Mouse (Mus musculus) kidney, adult 8-10 months (tissue): ENCODE data around the gene Apoh.

Source experiments
- DNase-seq, 2 experiments: peaks; one replicate each; pipeline ENCODE4 v3.0.0; 2022

Apoh gene

DNA sequence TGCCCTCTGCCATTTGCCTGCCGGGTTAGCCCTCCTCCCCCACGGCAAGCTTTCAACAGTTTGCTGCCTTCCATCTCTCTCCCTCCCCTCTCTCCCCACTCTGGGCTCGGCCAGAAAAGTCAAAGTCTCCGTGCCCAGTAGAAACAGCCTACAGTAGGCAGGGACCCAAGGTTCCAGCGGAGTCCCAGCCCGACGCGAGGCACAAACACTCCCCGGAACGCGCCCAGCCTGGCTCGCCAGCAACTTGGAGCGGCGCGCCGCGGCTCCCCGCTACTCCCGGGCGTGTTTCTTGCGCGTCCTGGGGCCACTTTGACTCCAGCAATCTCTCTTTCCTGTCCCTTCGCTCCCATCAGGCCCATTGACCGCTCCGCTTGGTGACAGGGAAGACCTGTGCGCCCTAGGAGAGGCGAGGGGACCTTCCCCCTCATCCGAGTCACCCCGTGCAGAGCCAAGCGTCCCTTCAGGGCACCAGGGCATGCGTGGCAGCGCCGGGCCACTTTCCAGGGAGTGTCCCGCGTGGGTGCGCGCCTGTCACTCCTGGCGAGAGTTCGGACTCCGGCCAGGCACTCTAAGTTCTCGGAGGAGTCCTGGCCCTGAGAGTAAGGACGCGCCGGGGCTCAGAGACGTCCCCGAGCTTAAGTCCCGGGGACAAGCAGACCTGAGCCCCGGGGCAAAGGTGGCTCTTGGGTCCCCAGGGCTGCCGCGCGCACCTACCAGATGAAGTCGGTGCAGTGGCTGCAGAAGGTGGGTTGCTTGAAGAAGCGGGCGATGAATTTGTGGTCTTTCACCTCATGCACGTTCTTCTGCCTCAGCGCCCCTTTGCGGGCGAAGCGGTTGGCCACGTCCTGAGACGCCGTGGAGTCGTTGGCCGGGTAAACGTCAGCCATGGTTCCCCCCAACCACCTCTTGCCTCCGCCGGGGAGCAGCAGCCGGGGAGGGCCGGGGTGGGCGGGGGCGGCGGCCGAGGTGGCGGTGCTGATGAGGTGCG lies at the start of gene Apoh:
Apoh (plus strand) TSS at position 574 of the 988 bp plus-strand sequence.
- DNase-seq: peak; percentile 33 to 43

DNA sequence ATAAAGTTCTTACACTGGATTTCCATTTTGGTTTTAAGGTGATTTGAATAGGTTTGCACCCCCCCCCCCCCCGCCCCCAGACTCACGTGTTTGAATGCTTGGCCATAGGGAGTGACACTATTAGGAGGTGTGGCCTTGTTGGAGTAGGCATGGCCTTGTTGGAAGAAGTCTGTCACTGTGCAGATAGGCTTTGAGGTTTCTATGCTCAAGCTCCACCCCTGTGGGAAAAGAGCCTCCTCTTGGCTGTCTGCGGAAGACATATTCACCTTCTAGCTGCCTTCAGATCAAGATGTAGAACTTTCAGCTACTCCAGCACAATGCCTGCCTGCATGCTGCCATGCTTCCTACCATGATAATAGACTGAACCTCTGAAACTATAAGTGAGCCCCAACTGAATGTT lies 49.3 kb upstream of the Apoh start:
- no peak for DNase-seq

DNA sequence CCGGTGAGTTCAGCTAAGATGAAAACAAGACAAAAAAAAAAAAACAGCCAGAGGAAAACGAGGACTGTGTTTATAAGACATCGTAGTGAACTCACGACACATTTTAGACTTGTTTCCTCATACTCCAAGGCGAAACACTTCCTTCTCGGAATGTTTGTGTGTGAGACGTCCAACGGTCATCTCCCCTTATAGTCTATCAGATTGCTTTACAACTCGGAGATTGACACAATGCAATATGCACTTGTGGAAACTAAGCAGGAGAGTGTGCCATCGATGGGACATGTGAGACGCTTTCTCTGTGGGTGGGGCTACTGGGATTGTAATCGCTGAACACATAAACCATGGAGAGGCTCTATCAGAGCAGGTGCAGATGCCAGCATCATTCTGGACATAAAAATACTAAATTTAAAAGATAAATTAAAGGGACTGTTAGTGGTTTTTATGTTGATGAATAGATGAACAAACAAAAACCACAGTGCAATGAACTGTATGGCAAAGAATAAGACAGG lies 48.8 kb upstream of the Apoh start:
- no peak for DNase-seq

DNA sequence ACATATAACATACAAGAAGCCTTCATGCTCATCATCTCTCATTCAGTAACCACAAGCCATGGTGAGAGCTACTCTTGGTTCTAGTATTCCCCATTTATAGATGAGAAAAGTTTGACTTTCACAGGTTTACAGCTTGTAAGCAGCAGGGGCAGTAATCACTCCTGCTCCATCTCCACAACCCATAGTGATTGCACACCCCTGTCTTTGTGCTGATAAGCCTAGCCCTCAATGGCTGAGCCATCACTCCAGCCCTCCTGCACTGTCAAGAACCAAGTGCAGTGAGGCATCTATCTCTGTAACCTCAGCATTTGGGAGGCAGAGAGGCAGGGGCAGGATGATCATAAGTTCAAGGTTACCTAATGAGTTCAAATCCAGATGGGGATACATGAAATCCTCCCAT lies 47.8 kb upstream of the Apoh start:
- no peak for DNase-seq

DNA sequence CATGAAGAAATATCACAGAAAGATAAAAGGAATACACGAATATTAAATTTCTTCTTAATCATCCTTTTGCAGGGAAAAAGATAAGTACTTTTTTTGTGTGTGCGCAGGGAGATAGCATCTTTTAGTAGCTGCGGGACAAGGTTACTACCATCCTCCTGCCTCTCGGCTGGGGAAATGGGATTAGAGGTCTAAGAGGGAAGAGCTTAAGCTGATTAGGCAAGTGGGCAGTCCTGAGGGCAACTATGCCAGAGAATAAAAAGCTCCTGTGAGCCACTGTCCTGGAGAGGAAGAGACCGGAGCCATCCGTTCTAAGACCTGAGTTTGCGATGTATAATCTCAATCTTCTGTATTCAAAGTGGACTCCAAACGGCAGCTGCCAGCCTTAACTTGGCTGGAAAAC lies 45.2 kb upstream of the Apoh start:
- no peak for DNase-seq

DNA sequence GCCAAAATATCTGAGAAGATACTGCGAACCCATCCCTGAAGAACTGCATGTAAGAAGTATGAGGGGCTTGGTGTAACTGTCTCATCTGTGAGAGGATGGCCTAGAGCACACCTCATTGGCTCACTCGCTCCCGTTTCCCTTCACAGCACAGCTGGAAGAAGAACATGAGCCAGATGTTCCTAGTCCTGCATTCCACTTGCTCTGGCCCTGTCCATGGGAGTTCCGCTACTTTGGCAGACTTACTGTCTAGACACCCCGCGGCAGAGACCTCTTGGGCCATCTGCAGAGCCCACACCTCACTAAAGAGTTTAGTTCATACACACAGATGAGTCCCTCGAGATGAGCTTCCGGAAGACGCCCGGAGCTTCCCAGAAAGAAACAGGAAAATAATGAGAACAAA lies 43.2 kb upstream of the Apoh start:
- no peak for DNase-seq

DNA sequence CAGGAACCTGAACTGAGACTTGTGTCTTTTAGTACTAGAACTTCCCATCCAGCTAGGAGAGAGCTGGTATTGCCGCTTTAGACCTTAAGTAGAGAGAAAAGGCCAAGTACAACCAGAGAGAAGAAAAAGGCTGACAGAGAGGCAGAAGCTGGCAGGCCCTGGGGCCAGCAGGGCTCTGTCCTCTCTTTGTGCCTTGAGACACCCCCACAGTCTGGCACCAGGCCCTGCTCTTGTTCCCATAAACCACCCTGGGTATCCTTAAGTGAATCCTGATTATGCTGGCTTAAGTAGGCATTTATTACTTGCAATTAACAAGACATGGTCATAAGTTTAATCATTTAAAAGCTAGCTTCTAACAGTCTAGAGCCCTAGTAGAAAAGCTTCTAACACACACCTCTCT lies 42.7 kb upstream of the Apoh start:
- DNase-seq: no peak

DNA sequence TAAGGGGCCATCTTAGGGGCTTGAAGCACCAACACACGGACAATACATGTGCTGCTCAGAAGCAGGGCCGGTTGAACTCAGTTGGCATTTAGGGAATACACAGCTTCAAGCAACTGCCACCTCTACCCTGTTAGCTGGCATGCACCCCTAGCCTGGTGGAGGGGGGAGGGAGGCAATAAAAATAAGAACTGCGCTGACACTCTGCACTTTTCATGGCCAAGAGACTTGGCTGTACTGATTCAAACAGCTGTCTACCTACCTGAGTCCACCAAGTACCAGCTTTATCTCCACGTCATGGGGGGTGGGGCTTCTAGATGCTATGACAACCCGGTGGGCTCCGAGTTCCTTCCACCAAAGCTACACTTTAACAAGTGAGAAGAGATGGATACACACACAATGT lies 42.1 kb upstream of the Apoh start:
- no peak for DNase-seq

DNA sequence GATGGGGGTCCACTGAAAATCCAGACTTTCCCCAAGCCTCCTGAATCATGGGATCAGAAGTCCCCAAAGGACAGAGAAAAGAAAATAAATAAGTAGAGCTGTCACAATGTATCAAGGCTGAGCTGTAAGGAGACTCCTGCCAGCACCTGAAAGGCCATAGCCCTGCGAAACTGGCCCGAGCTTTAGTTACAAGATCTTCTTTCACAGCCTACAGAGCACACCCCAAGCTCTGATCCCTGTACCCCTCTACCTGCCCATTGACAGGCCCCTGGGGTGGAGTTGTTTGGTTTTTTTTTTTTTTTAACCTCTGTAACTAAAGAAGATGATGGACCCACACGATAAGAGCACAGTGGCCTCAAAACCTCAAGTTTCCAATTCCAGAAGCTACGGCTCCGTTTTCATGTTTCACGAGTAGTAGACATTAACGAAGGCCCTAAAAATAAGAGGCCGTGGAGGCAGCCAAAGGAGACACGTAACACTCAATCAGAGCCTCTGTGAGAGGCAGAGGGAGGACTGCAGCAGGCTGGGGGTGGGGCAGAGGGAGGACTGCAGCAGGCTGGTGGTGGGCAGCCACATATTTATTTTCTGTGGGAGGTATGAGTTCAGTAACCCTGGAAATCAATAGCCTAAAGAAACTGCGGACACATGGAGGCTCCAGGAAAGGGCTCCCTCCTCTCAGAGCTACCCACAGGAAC lies 41.2 kb upstream of the Apoh start:
- DNase-seq: no peak

DNA sequence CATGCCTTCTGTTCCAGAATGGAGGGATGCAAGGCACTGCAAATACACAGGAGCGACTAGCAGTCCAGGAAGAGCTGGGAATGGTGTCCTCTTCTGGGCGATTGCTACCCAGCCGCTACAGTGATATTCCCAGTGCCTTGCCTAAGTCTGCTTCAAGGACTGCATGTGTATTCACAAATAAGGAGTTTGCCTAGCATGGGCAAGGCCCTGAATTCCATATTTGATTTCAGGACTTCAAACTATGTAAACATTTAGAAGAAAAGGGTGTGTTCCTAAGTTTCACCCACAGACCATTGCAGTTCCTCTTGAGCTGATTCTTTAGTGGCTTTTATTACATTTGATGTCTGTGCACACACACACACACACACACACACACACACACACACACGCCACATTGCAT lies 39.4 kb upstream of the Apoh start:
- DNase-seq: no peak

DNA sequence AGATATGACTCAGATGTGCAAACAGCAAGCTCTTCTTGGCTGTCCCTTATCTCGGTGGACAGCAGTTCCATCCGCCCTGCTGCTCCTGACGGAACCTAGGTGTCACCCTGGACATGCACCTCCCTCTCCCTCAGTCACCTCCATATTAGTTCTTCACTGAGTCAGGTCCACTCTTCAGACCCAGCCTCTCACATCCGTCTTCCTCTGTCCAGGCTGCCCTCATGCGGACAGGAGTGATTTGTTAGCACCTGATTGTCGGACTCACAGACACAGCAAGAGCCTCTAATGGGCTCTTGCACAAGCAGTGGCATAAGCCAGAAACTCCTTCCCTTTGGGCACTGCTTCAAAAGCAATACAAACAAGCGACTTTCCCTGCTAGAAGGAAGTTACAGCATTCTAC lies 35.9 kb upstream of the Apoh start:
- no peak for DNase-seq

DNA sequence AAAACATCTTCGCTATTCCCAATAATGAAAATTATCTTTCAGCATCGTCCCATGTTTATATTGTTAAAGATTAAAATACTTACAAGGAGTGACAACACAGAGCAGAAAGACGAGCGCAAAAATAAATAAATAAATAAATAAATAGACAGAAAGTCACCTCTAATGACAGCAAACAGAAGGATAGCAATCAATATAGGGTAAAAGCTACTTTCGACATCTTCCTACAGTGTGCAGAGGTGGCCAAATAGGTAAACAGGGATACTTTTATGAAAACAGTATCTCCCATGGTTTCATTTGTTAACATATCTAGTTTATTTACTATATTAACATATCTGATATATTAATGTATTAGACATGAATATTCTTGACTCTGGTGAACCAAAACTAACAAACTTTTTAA lies 34.9 kb upstream of the Apoh start:
- DNase-seq: no peak

DNA sequence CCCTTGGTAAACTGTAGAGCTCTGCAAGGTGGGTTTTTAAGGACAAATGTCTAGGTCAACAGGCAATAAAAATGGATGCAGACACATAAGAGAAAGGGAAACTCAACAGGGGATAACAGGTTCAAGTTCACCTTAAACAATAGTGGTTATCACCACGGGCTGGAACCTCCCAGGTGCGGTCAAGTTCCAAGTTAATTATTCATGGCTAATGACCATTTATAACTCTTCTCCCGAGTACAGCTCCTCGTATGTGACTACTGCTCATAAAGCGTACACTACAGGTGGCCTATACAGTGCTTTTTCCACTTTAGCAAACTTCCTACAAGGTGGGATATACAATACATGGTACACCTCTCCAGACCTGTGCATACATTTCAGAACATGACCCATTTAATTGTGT lies 33.4 kb upstream of the Apoh start:
- peak; percentile 12 to 21 for DNase-seq

DNA sequence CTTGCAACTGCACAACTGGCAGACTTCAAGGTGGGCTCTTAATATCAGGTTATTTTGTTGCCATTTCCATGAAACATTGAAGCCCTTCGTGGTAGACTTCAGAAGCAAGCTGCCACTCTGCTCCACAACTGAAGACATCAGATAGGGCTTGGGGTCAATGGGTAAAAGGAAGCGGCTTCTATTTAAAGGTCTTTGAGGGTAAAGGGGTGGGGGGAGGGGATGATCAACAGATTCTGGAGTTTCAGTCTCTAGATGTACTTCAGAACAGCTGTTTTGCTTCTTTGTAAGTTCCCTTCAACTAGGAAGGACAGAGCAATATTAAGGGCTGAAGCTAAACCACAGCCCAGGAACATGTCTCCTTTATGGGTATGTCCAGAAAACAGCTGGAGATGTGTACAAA lies 31.2 kb upstream of the Apoh start:
- DNase-seq: no peak

DNA sequence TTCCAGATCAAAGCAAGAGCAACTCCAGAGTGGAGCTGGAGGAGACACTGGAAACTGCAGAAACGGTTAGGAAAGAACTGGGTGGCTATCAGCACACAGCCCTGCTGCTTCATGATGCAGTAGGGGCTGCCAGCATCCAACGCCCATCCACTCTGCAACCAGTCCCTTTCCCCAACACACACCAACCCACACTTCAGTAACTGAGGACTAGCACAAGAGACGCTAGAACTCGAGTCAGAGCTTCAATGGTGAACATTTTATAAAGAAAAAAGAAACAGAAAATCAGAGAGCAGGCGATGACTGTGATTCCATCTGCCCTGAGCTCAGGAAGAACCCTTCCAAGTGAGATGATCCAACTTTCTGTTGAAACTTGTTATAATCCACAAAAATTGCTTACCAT lies 30.6 kb upstream of the Apoh start:
- DNase-seq: no peak

DNA sequence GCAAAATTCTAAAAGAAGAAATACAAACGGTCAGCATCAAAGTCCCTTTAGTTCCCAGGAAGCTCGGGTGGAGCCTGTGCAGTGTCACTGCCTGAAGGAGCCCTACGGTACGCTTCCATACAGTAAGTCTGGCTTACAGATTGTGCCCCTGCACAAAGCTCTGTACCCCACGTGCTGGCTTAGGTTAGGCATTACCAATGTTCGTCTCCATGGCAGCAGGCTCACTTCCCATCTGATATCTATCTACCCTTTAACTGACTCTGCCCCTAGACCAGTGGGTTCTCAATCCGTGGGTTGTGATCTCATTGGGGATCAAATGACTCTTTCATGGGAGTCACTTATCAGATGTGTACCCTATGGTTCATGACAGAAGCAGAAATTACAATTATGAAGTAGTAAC lies 27.4 kb upstream of the Apoh start:
- DNase-seq: no peak

DNA sequence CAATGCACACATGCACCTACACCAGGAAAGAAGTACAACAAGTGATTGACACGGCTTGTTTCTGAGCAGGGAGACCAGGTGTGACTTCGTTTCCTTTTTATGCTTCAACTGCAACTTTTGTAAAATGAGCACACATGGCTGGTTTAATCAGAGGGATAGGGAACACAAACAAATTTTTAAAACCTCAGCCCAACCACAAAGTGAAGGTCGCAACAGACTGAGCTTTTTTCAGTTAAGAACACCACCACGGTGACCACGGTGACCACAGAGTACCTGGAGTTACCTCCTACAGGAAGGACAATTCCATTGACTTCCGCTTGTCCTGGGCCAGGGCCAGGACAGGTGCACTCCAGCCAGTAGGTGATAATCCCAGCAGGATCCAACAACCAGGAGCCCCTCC lies 25.3 kb upstream of the Apoh start:
- no peak for DNase-seq

DNA sequence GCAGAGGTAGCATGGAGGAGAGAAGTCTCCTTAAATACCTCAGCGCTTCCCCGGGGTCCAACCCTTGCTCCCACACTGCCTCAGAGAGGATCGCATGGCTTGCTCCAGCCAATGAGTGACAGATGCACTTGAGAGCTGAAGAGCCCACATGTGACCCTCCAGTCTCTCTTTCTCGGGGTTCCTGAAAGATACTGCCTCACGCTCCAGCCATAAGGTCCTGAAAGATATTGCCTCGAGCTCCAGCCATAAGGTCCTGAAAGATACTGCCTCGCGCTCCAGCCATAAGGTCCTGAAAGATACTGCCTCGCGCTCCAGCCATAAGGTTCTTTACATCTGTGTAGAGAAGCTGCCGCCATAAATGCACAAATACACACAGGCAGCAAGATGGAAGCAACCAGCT lies 24.0 kb upstream of the Apoh start:
- no peak for DNase-seq

DNA sequence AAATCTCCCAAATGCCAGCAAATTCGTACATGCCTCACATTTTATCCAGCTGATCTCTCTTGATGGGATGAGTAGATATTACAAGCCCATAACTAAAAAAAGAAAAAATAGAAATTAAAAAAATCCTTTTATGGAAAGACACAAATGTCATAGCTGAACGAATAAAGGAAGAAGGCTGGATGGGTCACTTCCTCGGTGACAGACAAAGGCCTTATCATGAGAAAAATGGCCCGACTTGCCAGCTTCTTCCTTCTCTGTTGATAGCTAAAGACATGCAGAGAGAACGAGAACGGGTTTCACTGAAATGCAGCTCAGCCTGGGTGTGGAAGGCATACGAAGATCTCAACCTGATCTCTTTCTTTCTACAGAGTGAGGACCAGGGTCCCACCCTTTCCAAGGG lies 22.6 kb upstream of the Apoh start:
- DNase-seq: no peak

DNA sequence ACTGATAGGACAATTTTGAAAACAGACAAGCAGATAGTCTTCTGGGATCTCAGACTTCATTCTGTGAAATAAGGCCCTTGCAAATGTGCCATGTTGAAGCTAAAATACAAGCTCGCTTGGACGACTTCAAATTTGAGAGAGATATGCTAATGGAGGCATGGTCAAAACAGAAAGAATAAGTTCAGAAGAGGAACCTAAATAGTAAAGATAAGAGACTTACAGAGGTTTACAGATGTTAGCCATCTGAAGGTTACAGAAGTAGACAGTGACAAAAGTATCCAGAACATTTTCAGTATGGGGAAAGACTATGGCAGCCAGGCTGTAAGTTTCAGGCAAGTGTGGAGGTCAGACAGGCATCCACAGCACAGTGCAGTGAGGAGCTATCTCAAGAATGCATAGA lies 21.0 kb upstream of the Apoh start:
- no peak for DNase-seq

DNA sequence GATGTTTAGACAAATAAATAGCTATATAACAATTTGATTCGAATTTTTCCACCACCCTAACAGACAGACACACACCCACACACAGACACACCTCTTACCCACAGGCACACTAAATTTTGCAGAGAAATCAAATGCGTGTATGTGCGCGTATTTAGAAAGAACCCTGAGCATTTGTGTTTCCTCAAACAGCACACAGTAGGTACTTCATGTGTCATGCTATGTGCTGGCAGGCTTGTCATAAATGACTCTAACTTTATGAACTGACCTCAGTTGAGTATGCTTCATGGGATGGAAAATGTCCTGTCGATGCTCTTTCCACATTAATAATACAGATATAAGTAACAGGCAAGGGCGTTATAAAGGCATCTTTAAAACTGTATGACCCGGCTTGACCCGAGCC lies 17.2 kb upstream of the Apoh start:
- DNase-seq: no peak

DNA sequence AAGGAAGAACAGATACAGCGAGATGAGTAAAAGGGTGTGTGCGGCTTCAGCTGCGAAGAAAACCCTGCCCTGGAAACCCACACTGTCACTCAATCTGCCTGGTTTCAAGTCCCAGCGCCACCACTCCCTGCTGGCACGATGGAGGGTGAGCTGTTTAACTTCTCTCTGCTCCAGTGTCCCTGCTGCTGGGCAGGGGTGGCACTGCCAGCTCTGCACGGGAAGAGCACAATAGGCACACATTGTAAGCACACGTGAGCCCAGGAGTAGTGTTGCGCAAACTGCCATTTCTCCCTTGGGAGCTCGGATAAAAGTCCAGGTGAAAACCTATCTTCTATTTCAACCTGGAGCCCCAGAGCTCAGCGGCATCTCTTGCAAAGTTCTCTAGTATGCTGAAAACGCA lies 12.3 kb upstream of the Apoh start:
- DNase-seq: no peak

DNA sequence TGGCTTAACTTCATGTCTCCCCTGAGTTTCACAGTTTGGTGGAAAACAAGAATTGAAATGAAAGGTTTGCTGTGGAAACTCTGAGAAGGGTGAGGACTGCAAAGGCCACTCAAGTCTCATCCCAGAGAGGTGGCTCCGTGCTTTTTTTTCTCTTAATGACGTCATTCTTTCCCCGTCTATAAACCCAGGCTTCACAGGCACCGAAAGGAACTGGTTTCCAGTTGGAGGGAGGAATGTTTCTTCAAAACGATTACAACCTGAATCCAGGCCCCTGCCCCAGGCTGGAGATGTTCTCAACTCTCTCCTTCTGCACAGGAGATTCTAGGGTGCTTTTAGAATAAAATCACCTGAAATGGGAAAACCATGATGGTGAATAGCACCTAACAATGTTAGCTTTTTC lies 10.1 kb upstream of the Apoh start:
- no peak for DNase-seq
